Mouse (Mus musculus) hindlimb bud, embryonic 11.5 days (tissue): ENCODE measurements around the gene Slc25a45.

Source experiments
- DNase-seq: peaks from one replicate; pipeline ENCODE4 v3.0.0-alpha.2; 2012; ENCODE audit warnings: low read depth, low spot score; ENCODE audit errors: extremely low spot score

The Slc25a45 gene

GRCm38 (mm10) chr19:5877618-5878361 is at the start of gene Slc25a45:
Gene Slc25a45 (plus strand): TSS chr19:5877808.
- DNase-seq = no peak

GRCm38 (mm10) chr19:5828155-5828554 is 49.5 kb upstream of the Slc25a45 start:
- DNase-seq = no peak

DNA sequence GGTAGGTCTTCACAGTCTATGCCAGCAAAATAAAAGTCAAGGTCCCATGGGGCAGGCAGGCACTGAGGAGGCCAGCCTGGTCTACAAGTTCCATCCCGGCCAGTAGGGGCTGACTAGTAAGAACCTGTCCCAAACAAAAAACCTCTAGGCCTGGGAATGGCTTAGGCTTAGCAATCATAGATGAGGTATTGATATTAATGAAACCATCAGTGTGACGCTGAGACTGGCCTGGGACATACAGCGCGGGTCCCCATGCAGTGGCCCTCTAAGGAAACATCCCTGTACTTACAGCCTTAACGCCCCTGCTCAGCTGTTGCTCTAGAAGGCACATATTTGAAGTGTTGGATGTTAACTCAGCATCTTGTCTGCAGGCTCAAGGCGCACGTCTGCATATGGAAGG is 48.7 kb upstream of the Slc25a45 start:
- no peak for DNase-seq

DNA sequence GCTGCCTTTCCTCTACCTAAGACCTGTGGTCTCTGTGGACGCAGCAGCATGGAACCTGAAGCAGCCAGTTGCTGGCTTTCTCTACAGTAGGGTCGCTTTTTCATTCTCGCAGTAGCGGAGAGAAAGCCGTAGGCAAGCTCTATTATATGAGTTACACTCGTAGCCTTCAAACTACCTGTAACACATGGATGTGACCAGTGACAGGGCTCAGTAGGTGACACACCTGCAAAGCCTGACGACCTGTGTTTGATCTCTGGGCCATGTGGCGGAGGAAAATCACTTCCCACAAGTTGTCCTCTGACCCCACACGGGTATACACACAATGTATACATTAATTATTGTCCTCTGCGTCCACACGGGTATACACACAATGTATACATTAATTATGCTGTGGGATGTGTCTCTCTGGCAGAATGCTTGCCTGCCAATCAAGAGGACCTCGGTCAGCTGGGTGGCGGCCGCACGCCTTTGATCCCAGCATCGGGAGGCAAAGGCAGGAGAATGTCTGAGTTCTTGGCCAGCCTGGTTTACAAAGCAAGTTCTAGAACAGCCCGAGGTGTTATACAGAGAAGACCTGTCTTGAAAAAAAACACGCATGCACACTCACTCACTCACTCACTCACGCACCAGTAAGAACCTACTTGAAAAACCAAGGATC is 47.5 kb upstream of the Slc25a45 start:
- no peak for DNase-seq

DNA sequence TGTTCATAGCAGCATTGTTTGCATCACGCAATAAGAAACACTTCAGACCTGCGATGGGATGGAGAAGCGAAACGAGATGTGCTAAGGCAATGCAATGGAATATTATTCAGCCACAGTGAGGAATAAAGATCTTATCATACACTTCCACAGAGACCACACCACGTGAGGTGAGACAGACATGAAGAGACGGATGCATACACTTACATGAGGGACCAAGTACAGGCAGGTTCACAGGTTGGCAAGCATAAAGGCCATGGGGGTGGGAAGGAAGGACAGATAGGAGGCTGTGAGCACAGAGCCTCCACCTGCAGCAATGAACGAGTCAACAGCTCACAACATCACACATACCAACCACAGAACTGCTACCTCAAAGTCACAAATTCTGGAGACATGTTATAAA is 46.8 kb upstream of the Slc25a45 start:
- no peak for DNase-seq

DNA sequence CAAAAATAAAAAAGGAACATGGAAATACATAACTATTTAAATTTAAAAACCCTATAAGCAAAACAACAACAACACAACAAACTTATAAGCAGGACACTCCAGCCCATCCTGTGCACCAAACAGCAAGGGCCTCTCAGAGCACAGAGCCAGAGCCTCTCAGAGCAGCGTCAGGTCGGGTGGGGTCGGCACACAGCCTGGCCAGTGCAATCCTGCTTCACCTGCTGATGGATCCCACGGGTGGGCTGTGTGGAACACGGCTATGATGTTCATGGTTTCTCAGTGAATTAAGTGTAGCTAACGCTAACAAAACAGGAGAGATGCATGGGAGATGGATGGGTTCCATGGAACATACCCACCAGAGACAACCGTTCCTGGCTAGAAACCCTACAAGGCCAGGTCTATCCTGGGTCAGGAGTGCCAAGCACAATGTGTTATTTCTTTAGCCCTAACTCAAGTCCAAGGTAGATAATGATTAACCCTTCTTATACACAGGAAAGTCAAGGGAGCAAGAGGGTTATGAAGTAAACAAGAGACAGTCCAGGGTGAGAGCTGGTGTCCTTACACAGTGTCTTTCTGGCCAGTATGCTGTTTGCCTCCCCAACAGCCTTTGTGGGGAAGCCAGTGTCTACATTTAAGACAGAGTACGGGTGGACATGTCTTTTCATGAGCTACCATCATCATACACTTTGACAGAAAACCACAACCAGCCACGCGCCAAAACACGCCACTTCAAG is 46.2 kb upstream of the Slc25a45 start:
- DNase-seq = no peak

- no peak for DNase-seq
Measured at GRCm38 (mm10) chr19:5831958-5832320, 45.7 kb upstream of the Slc25a45 start.

DNA sequence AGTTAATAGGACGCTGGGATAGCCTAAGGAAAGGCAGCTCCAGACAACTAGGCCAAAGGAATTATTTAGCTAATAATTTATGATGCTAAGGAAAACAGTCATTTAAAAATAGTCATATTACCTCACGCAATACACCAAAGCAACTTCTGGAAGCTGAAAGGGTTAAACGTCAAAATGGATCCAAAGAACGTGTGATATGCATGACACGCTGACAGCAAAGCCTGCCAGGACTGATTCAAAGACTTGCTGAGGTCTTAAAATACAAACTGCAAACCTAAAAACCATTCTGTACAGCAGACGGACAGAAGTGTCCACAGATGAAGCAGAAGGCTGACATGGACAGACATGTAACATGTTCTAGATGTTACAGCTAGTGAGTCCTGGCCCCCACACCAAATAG is 45.3 kb upstream of the Slc25a45 start:
- no peak for DNase-seq

DNA sequence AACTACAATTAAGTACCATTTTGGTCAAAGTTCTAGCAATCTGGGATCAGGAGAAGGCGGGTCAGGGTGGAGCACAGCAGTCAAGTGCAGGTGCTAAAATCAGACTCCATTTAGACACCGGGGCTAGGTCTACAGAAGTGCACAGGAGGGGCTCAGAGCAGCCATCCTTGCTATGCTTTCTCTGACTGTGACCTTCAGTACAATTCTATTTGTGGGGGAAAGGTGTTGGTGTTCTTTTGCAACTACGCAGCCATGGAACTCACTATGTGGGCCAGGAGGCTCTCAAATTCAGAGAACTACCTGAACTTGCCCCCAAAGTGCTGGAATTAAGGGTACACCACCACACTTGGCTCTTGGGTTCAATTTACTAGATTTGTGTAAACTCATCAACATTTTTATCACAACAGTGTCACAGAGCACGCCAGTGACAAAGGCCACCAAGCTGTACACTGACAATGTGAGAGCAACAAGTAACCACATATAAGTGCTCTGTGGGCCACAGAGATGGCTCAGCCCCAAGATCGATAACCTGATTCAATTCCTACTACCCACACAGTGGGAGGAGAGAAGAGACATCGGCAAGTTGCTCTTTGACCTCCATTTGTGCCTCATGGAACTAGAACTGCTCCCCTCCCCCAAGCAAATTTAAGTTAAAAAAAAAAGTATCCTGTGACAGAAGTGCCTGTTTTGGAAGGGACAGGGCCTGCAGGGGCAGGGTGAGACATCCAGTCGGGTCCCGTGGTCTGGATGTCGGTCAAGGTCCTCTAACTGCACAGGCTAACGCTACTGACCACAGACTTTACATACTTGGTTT is 44.1 kb upstream of the Slc25a45 start:
- DNase-seq = no peak

DNA sequence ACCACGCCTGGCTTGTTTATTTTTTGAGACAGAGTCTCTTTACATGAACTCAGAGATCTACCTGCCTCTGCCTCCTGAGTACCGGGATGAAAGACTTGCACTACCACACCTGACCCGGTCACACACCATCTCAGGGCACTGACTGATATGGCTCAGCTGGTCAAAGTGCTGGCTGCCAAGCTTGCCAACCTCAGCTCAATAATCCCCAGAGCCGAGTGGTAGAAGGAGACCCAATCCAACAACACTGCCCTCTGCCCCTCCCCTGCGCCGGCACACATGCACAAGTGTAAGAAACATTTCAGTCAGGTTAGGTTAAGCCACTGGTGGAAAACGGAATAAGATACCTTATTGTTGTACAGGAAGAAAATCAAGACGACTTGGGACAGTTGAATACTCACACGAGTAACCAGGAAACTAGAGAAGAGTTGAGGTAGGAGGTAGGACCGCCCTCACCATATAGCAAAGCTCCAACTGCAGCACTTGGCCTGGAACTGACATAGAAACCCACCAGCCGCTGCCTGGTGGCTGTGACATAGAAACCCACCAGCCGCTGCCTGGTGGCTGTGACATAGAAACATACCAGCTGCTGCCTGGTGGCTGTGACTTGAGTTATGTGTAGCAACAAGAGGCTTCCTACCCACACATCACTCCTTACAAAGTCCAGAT is 43.2 kb upstream of the Slc25a45 start:
- no peak for DNase-seq

DNA sequence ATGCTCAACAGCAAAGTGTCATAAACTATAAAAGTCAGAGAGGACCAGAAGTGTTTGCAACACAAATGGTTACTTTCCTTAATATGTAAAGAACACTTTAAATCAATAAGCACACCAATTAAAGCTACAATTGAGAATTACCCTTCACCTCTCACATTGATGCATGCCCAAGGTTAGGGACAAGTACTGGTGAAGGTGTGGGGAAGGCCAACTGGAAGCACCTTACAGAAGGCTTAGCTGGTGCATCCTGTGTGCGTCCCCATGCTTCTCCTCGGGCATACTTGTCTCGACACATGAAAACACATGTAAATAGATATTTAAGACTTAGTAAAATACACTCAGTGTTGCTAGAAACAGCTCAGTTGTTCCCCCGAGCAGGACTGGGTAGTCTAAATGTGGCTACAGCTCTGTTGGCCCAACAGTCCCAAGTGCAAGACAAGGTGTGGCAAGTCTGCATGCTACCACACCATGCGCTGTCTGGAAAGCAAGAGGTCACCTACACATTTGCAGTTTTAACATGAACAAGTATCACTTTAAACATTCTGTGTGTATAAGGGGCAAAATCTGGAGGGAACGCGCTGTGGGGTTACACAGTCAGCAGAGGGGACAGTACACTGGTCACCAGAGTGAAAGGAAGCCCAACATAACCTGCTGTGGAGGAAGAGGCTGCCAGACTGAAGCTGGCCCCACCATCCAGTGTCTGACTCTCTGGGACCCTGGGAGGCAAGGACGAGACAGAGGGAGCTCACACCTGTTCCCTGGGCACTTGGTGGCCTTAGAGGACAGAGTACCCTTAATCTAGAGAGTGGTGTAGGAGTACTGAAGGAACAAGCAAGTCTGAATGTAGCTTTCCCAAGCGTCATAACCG is 42.3 kb upstream of the Slc25a45 start:
- DNase-seq = no peak

- DNase-seq = no peak
Measured at GRCm38 (mm10) chr19:5835922-5836430, 41.6 kb upstream of the Slc25a45 start.

GRCm38 (mm10) chr19:5836941-5837572 is 40.6 kb upstream of the Slc25a45 start:
- DNase-seq = no peak

GRCm38 (mm10) chr19:5837606-5838005 is 40.0 kb upstream of the Slc25a45 start:
- DNase-seq = no peak

GRCm38 (mm10) chr19:5838136-5838891 is 39.3 kb upstream of the Slc25a45 start:
- no peak for DNase-seq

DNA sequence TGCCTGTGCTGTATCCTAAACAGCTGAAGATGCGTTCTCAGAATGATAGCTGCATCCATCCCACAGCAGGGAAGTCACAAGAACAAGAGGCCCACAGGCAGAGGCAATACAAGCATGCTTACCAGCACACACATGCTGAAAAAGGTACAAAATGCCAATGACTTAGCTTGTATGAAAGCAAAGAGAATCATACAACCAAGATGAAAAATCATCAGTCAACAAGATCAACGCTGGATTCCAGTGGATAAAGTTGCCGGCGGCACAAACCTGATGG is 38.8 kb upstream of the Slc25a45 start:
- no peak for DNase-seq

GRCm38 (mm10) chr19:5839317-5840085 is 38.1 kb upstream of the Slc25a45 start:
- no peak for DNase-seq
